In the genomic region with DNA sequence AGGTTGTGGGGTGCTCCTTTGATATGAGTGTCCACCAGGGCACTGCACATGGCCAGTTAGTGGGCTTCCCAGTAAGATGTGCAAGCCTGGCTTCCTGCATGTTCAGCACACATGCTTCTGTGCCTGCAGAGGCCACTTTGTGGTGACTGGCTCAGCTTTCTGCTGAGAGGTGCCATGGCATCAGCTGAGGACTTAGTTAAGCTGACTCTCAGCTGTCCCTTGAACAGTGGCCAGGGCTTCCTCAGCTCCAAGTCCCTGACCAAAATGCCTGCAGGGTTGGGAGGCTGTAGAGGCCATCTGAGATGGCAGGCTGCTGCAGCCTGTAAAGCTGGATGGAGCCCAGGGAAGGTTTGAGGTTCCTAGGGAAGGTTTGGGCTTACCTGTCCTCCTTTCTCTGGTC, we compare ENCODE assay signal across 18 mouse cellular contexts. TPM values are rescaled to one million over a fixed set of nuclear protein-coding genes. Genes with fewer than 3 reads are reported as not detected.
DNase-seq lines count a peak whose midpoint lies in the region; ATAC-seq and TF ChIP-seq lines count a peak whose summit lies in the region.
"Had no signal": no experiment of that assay in that cellular context is flagged by ENCODE, and none has a peak within 500 bp of the region (broad histone marks: within the 10 kb centered on the region; RNA-seq: fewer than 3 reads in every experiment).

No protein-coding gene starts in this region.

- DNase-seq in heart, adult 11 months = peak; percentile 91
- no peak for DNase-seq in heart, adult 2 months
- peak; percentile 81 to 89 for DNase-seq in cerebellum, adult 2 months
- DNase-seq in cerebellum, postnatal 36 days = peak; percentile 77 to 78
- DNase-seq in skeletal muscle tissue, adult 2 months (ENCODE audit: low read depth, low spot score) = peak; percentile 74
- no peak for DNase-seq in adrenal gland, postnatal 14 days
- DNase-seq: adrenal gland, postnatal 25 days; kidney, adult 11 months; right cerebral cortex, adult 18-20 months; thymus, postnatal 25 days had no signal

- no peak overlapping the region for H3K9ac ChIP-seq in heart, adult 2 months (ENCODE audit: low read depth, low read length)
- H3K9ac ChIP-seq in neural tube, embryonic 15.5 days (replicated peaks) = no peak overlapping the region
- H3K9ac ChIP-seq: embryonic facial prominence, embryonic 13.5 days; forebrain, embryonic 15.5 days; liver, embryonic 14.5 days had no signal

- intact Hi-C loops in heart, adult 2 months (cut with DNase I) = no loop called here

- no peak for TF ChIP-seq EP300 in heart, adult 2 months (IDR thresholded peaks at IDR 0.05; ENCODE audit: insufficient read depth, low read depth, low read length)

- TF ChIP-seq CTCF in heart, adult 2 months (IDR thresholded peaks at IDR 0.05) = no peak
- no peak for TF ChIP-seq CTCF in cerebellum, adult 2 months (IDR thresholded peaks at IDR 0.05; ENCODE audit: borderline replicate concordance, insufficient read depth, low read depth, low read length)

- TF ChIP-seq POLR2A in heart, adult 2 months (IDR thresholded peaks at IDR 0.05; ENCODE audit: insufficient read depth, low read depth, low read length) = no peak
- TF ChIP-seq POLR2A in cerebellum, adult 2 months (IDR thresholded peaks at IDR 0.05; ENCODE audit: borderline replicate concordance, insufficient read depth, low read length) = no peak

- H3K27me3 ChIP-seq in heart, adult 2 months (ENCODE audit: control insufficient read depth, insufficient read depth, low read length) = no peaks in the 10 kb centered on the region
- no peaks in the 10 kb centered on the region for H3K27me3 ChIP-seq in cerebellum, adult 2 months (ENCODE audit: control insufficient read depth, insufficient read depth, low read length)
- H3K27me3 ChIP-seq in neural tube, embryonic 15.5 days (replicated peaks) = no peaks in the 10 kb centered on the region
- H3K27me3 ChIP-seq: embryonic facial prominence, embryonic 13.5 days; forebrain, embryonic 15.5 days had no signal

- peaks cover 4% of the 10 kb centered on the region for H3K36me3 ChIP-seq in heart, adult 2 months (ENCODE audit: control insufficient read depth, insufficient read depth, low read length)
- no peaks in the 10 kb centered on the region for H3K36me3 ChIP-seq in neural tube, embryonic 15.5 days
- H3K36me3 ChIP-seq: forebrain, embryonic 15.5 days; G1E had no signal

- ATAC-seq in neural tube, embryonic 15.5 days (ENCODE audit: low FRiP score) = no peak
- ATAC-seq: activated CD4-positive, CD25-positive, alpha-beta regulatory T cell, adult 4 months; forebrain, embryonic 15.5 days; midbrain, embryonic 16.5 days had no signal

- peaks cover 15% of the 10 kb centered on the region for H3K79me2 ChIP-seq in heart, adult 2 months (replicated peaks; ENCODE audit: control insufficient read depth, insufficient read depth, low read length)

- H3K4me3 ChIP-seq in heart, adult 2 months = no peak overlapping the region
- no peak overlapping the region for H3K4me3 ChIP-seq in cerebellum, adult 2 months (replicated peaks; ENCODE audit: insufficient read depth, low read depth, low read length)
- no peak overlapping the region for H3K4me3 ChIP-seq in neural tube, embryonic 15.5 days (replicated peaks)
- H3K4me3 ChIP-seq: embryonic facial prominence, embryonic 13.5 days; forebrain, embryonic 15.5 days had no signal

- H3K4me2 ChIP-seq in neural tube, embryonic 15.5 days = no peak overlapping the region
- H3K4me2 ChIP-seq: embryonic facial prominence, embryonic 13.5 days; forebrain, embryonic 15.5 days; heart, embryonic 11.5 days had no signal

- peaks cover 40% of the 10 kb centered on the region for H3K4me1 ChIP-seq in heart, adult 2 months (ENCODE audit: control insufficient read depth, insufficient read depth, low read length)
- peaks cover 66% of the 10 kb centered on the region for H3K4me1 ChIP-seq in cerebellum, adult 2 months (ENCODE audit: control insufficient read depth, insufficient read depth, low read length)
- H3K4me1 ChIP-seq in neural tube, embryonic 15.5 days = peaks cover 9% of the 10 kb centered on the region

- no peak overlapping the region for H3K27ac ChIP-seq in heart, adult 2 months
- peak overlapping the region; percentile 65 for H3K27ac ChIP-seq in cerebellum, adult 2 months (ENCODE audit: insufficient read depth, low read length)
- no peak overlapping the region for H3K27ac ChIP-seq in neural tube, embryonic 15.5 days (replicated peaks)
- H3K27ac ChIP-seq: embryonic facial prominence, embryonic 13.5 days; forebrain, embryonic 15.5 days; liver, embryonic 14.5 days had no signal

- H3K9me3 ChIP-seq in neural tube, embryonic 15.5 days (replicated peaks) = no peaks in the 10 kb centered on the region
- H3K9me3 ChIP-seq: embryonic facial prominence, embryonic 13.5 days; forebrain, embryonic 15.5 days had no signal

RNA-seq across cellular contexts. Expression of a gene that starts 19.1 kb away (rescaled TPM):
- 100 to 1,000 TPM; 280 to 306 TPM for total RNA-seq in heart, adult 2 months (2021)
- 134 and 195 TPM in 2 replicates for polyA plus RNA-seq in heart, adult 2 months (2012; rRNA removed)
- 164 and 181 TPM in 2 replicates for polyA plus RNA-seq in cerebellum, adult 2 months (2012; rRNA removed)
- 60.1 and 60.3 TPM in 2 replicates for total RNA-seq in adrenal gland, postnatal 14 days (2021)
- polyA plus RNA-seq in neural tube, embryonic 15.5 days (2015; fragmentation: Nextera tagmentation; extraction: Ambion mirVana) = 18.4 and 20.9 TPM in 2 replicates

Comparison
In these comparisons a context has a peak if more than half of its experiments do, and no peak if none do; other contexts are left out.
1. DNase-seq: peak in heart, adult 11 months (single experiment), cerebellum, adult 2 months (2 of 2), cerebellum, postnatal 36 days (2 of 2) and skeletal muscle tissue, adult 2 months (single experiment); none in heart, adult 2 months (0 of 2) and adrenal gland, postnatal 14 days (single experiment).